ENCODE assay signal across 8 mouse cellular contexts in genomic region chr13:55330567-55331400, GRCm38 (mm10). TPM values are rescaled to one million over a fixed set of nuclear protein-coding genes. Genes with fewer than 3 reads are reported as not detected.
DNase-seq lines count a peak whose midpoint lies in the region; ATAC-seq lines count a peak whose summit lies in the region.

No protein-coding gene starts in this region.

- peak overlapping the region; percentile 73 for H3K9ac ChIP-seq in embryonic facial prominence, embryonic 14.5 days (ENCODE audit: low read depth, low read length)
- peak overlapping the region; percentile 79; the same call in 1 of the 2 replicates for H3K9ac ChIP-seq in limb, embryonic 11.5 days (ENCODE audit: low read length)
- H3K9ac ChIP-seq in stomach, embryonic 14.5 days (replicated peaks; ENCODE audit: low read depth, low read length) = peak overlapping the region; percentile 61

- H3K9me3 ChIP-seq in megakaryocyte, embryonic 14.5 days = no peaks in the 10 kb centered on the region
- H3K9me3 ChIP-seq in embryonic facial prominence, embryonic 14.5 days (ENCODE audit: control insufficient read depth, low read length) = no peaks in the 10 kb centered on the region
- H3K9me3 ChIP-seq in limb, embryonic 11.5 days (ENCODE audit: control insufficient read depth, low read length) = no peaks in the 10 kb centered on the region
- no peaks in the 10 kb centered on the region for H3K9me3 ChIP-seq in stomach, embryonic 14.5 days (ENCODE audit: control insufficient read depth, low read depth, low read length)

- DNase-seq in embryonic facial prominence, embryonic 14.5 days (ENCODE audit: low spot score) = no peak
- peak; percentile 40 for DNase-seq in limb, embryonic 11.5 days (ENCODE audit: low spot score)
- DNase-seq in right cerebral cortex, postnatal 14 days = no peak
- DNase-seq in kidney, adult 11 months = no peak
- DNase-seq in thymus, postnatal 0 days (ENCODE audit: low spot score) = no peak

- WGBS in embryonic facial prominence, embryonic 14.5 days = 40% methylated on average over 14 of the region's 14 CpGs
- 44% methylated on average over 14 of the region's 14 CpGs for WGBS in limb, embryonic 11.5 days
- 46% methylated on average over 14 of the region's 14 CpGs for WGBS in stomach, embryonic 14.5 days

- H3K36me3 ChIP-seq in megakaryocyte, embryonic 14.5 days (replicated peaks; ENCODE audit: low read length) = peaks cover 8% of the 10 kb centered on the region
- H3K36me3 ChIP-seq in embryonic facial prominence, embryonic 14.5 days (ENCODE audit: control insufficient read depth, insufficient read depth, low read length) = peaks cover 8% of the 10 kb centered on the region
- peaks cover 7% of the 10 kb centered on the region for H3K36me3 ChIP-seq in limb, embryonic 11.5 days (ENCODE audit: control insufficient read depth, insufficient read depth, low read length)
- H3K36me3 ChIP-seq in stomach, embryonic 14.5 days (ENCODE audit: control insufficient read depth, insufficient read depth, low read length) = peaks cover 7% of the 10 kb centered on the region

- peak overlapping the region; percentile 92 for H3K4me2 ChIP-seq in embryonic facial prominence, embryonic 14.5 days (ENCODE audit: low read depth, low read length)
- peak overlapping the region; percentile 94 for H3K4me2 ChIP-seq in limb, embryonic 11.5 days (ENCODE audit: low read depth, severe bottlenecking)
- H3K4me2 ChIP-seq in stomach, embryonic 14.5 days (replicated peaks; ENCODE audit: low read depth, low read length) = peak overlapping the region; percentile 87

- H3K4me1 ChIP-seq in megakaryocyte, embryonic 14.5 days = peaks cover 68% of the 10 kb centered on the region
- H3K4me1 ChIP-seq in embryonic facial prominence, embryonic 14.5 days (ENCODE audit: control insufficient read depth, insufficient read depth, low read length) = peaks cover 17% of the 10 kb centered on the region; the same call in 1 of the 2 replicates
- H3K4me1 ChIP-seq in limb, embryonic 11.5 days (ENCODE audit: control insufficient read depth, insufficient read depth, low read length) = peaks cover 16% of the 10 kb centered on the region
- H3K4me1 ChIP-seq in stomach, embryonic 14.5 days (ENCODE audit: control insufficient read depth, insufficient read depth, low read length) = peaks cover 27% of the 10 kb centered on the region

- no peak for ATAC-seq in megakaryocyte, adult 5-6 weeks (ENCODE audit: poor library complexity, severe bottlenecking)
- no peak; the same call in 1 of the 2 replicates for ATAC-seq in embryonic facial prominence, embryonic 14.5 days (ENCODE audit: low read depth)
- no peak for ATAC-seq in limb, embryonic 11.5 days (ENCODE audit: insufficient number of reproducible peaks, low FRiP score, low TSS enrichment, low read depth)
- peak; percentile 14; the same call in 1 of the 2 replicates for ATAC-seq in stomach, embryonic 14.5 days (ENCODE audit: insufficient number of reproducible peaks, insufficient read depth, low FRiP score, low read depth)

- peak overlapping the region; percentile 89 for H3K27ac ChIP-seq in embryonic facial prominence, embryonic 14.5 days (replicated peaks; ENCODE audit: low read depth, low read length)
- H3K27ac ChIP-seq in limb, embryonic 11.5 days (replicated peaks; ENCODE audit: low read depth, low read length) = peak overlapping the region; percentile 92
- H3K27ac ChIP-seq in stomach, embryonic 14.5 days (ENCODE audit: low read length) = peak overlapping the region; percentile 92

- peak overlapping the region; percentile 94 for H3K4me3 ChIP-seq in megakaryocyte, embryonic 14.5 days (replicated peaks)
- peak overlapping the region; percentile 75 for H3K4me3 ChIP-seq in embryonic facial prominence, embryonic 14.5 days (ENCODE audit: low read depth, low read length)
- H3K4me3 ChIP-seq in limb, embryonic 11.5 days (ENCODE audit: low read depth, low read length) = peak overlapping the region; percentile 69
- H3K4me3 ChIP-seq in stomach, embryonic 14.5 days (ENCODE audit: low read depth, low read length) = peak overlapping the region; percentile 64

- H3K27me3 ChIP-seq in megakaryocyte, embryonic 14.5 days (replicated peaks) = peaks cover 13% of the 10 kb centered on the region
- no peaks in the 10 kb centered on the region for H3K27me3 ChIP-seq in embryonic facial prominence, embryonic 14.5 days (replicated peaks; ENCODE audit: control insufficient read depth, insufficient read depth, low read length)
- no peaks in the 10 kb centered on the region for H3K27me3 ChIP-seq in limb, embryonic 11.5 days (ENCODE audit: control insufficient read depth, insufficient read depth, low read length)
- H3K27me3 ChIP-seq in stomach, embryonic 14.5 days (ENCODE audit: control insufficient read depth, insufficient read depth, low read length) = no peaks in the 10 kb centered on the region

RNA-seq across cellular contexts. Expression of gene Mxd3, which starts 1.2 kb away (rescaled TPM):
- polyA plus RNA-seq in megakaryocyte, embryonic 14.5 days (2012; ENCODE audit: insufficient read depth, low replicate concordance) = 5.7 TPM in 1 of 2 replicates, not detected in the other
- total RNA-seq in megakaryocyte, adult 5-6 weeks (2015) = 33.1 and 36.5 TPM in 2 replicates
- total RNA-seq in megakaryocyte, adult 5-6 weeks (2017) = 31.4 and 36.1 TPM in 2 replicates
- 36.0 and 39.4 TPM in 2 replicates for polyA plus RNA-seq in embryonic facial prominence, embryonic 14.5 days (2014; fragmentation: Nextera tagmentation; extraction: Ambion mirVana)
- 23.7 and 28.9 TPM in 2 replicates for polyA plus RNA-seq in limb, embryonic 11.5 days (2014; fragmentation: Nextera tagmentation; extraction: Ambion mirVana)
- 33.5 and 40.7 TPM in 2 replicates for polyA plus RNA-seq in stomach, embryonic 14.5 days (2014; fragmentation: Nextera tagmentation; extraction: Ambion mirVana)
- polyA plus RNA-seq in thymus, postnatal 0 days (2015; fragmentation: Nextera tagmentation; extraction: Ambion mirVana) = 57.9 and 66.6 TPM in 2 replicates

RNA-seq across cellular contexts. Expression of gene Rab24, which starts 9.0 kb away (rescaled TPM):
- 23.5 and 94.6 TPM in 2 replicates for polyA plus RNA-seq in megakaryocyte, embryonic 14.5 days (2012; ENCODE audit: insufficient read depth, low replicate concordance)
- 228 and 247 TPM in 2 replicates for total RNA-seq in megakaryocyte, adult 5-6 weeks (2015)
- total RNA-seq in megakaryocyte, adult 5-6 weeks (2017) = 47.0 and 54.4 TPM in 2 replicates
- 92.1 and 102 TPM in 2 replicates for polyA plus RNA-seq in embryonic facial prominence, embryonic 14.5 days (2014; fragmentation: Nextera tagmentation; extraction: Ambion mirVana)
- 90.6 and 97.4 TPM in 2 replicates for polyA plus RNA-seq in limb, embryonic 11.5 days (2014; fragmentation: Nextera tagmentation; extraction: Ambion mirVana)
- polyA plus RNA-seq in stomach, embryonic 14.5 days (2014; fragmentation: Nextera tagmentation; extraction: Ambion mirVana) = 81.0 and 89.9 TPM in 2 replicates
- polyA plus RNA-seq in thymus, postnatal 0 days (2015; fragmentation: Nextera tagmentation; extraction: Ambion mirVana) = 99.1 and 105 TPM in 2 replicates

RNA-seq across cellular contexts. Expression of gene Prelid1, which starts 10.5 kb away (rescaled TPM):
- polyA plus RNA-seq in megakaryocyte, embryonic 14.5 days (2012; ENCODE audit: insufficient read depth, low replicate concordance) = 484 and 629 TPM in 2 replicates
- total RNA-seq in megakaryocyte, adult 5-6 weeks (2015) = 455 and 498 TPM in 2 replicates
- 146 and 163 TPM in 2 replicates for total RNA-seq in megakaryocyte, adult 5-6 weeks (2017)
- polyA plus RNA-seq in embryonic facial prominence, embryonic 14.5 days (2014; fragmentation: Nextera tagmentation; extraction: Ambion mirVana) = 413 and 451 TPM in 2 replicates
- 416 and 451 TPM in 2 replicates for polyA plus RNA-seq in limb, embryonic 11.5 days (2014; fragmentation: Nextera tagmentation; extraction: Ambion mirVana)
- polyA plus RNA-seq in stomach, embryonic 14.5 days (2014; fragmentation: Nextera tagmentation; extraction: Ambion mirVana) = 509 and 525 TPM in 2 replicates
- 434 and 456 TPM in 2 replicates for polyA plus RNA-seq in thymus, postnatal 0 days (2015; fragmentation: Nextera tagmentation; extraction: Ambion mirVana)

RNA-seq across cellular contexts. Expression of gene Lman2, which starts 31.8 kb away (rescaled TPM):
- polyA plus RNA-seq in megakaryocyte, embryonic 14.5 days (2012; ENCODE audit: insufficient read depth, low replicate concordance) = 59.9 and 62.1 TPM in 2 replicates
- 73.6 and 74.9 TPM in 2 replicates for total RNA-seq in megakaryocyte, adult 5-6 weeks (2015)
- total RNA-seq in megakaryocyte, adult 5-6 weeks (2017) = 91.4 and 96.4 TPM in 2 replicates
- polyA plus RNA-seq in embryonic facial prominence, embryonic 14.5 days (2014; fragmentation: Nextera tagmentation; extraction: Ambion mirVana) = 102 and 105 TPM in 2 replicates
- polyA plus RNA-seq in limb, embryonic 11.5 days (2014; fragmentation: Nextera tagmentation; extraction: Ambion mirVana) = 85.3 and 88.7 TPM in 2 replicates
- polyA plus RNA-seq in stomach, embryonic 14.5 days (2014; fragmentation: Nextera tagmentation; extraction: Ambion mirVana) = 91.7 and 98.6 TPM in 2 replicates
- 94.2 and 97.1 TPM in 2 replicates for polyA plus RNA-seq in thymus, postnatal 0 days (2015; fragmentation: Nextera tagmentation; extraction: Ambion mirVana)

RNA-seq across cellular contexts. Expression of gene Rgs14, which starts 38.7 kb away (rescaled TPM):
- 6.2 and 8.4 TPM in 2 replicates for polyA plus RNA-seq in megakaryocyte, embryonic 14.5 days (2012; ENCODE audit: insufficient read depth, low replicate concordance)
- total RNA-seq in megakaryocyte, adult 5-6 weeks (2015) = 55.3 and 56.5 TPM in 2 replicates
- 68.1 and 75.0 TPM in 2 replicates for total RNA-seq in megakaryocyte, adult 5-6 weeks (2017)
- polyA plus RNA-seq in embryonic facial prominence, embryonic 14.5 days (2014; fragmentation: Nextera tagmentation; extraction: Ambion mirVana) = 1.3 and 3.3 TPM in 2 replicates
- polyA plus RNA-seq in limb, embryonic 11.5 days (2014; fragmentation: Nextera tagmentation; extraction: Ambion mirVana) = 0.57 and 0.97 TPM in 2 replicates
- 0.53 and 0.78 TPM in 2 replicates for polyA plus RNA-seq in stomach, embryonic 14.5 days (2014; fragmentation: Nextera tagmentation; extraction: Ambion mirVana)
- 53.6 and 62.3 TPM in 2 replicates for polyA plus RNA-seq in thymus, postnatal 0 days (2015; fragmentation: Nextera tagmentation; extraction: Ambion mirVana)
